Mouse (Mus musculus) heart, adult 2 months (tissue): ENCODE data around the gene Acta1.

ENCODE experiments used
- EP300 ChIP-seq: fragments of 200-500 bp; IDR thresholded peaks from 2 replicates; pipeline ENCODE4 v1.6.1; 2011; ENCODE audit warnings: low read depth, low read length, control low read depth; ENCODE audit not compliant: insufficient read depth
- POLR2A ChIP-seq: fragments of 200-500 bp; IDR thresholded peaks from 2 replicates; pipeline ENCODE4 v1.6.1; 2011; ENCODE audit warnings: mild to moderate bottlenecking, low read depth, low read length, control low read depth; ENCODE audit not compliant: insufficient read depth

GRCm38 (mm10) chr8:123884721-123885565, 9.6 kb downstream of the Acta1 start:
- TF ChIP-seq EP300: no peak
- no peak for TF ChIP-seq POLR2A
